Mouse (Mus musculus): ENCODE measurements around the gene Pgbd5. TPM values are rescaled to one million over a fixed set of nuclear protein-coding genes. Genes with fewer than 3 reads are reported as not detected.

Gene Pgbd5
- polyA plus RNA-seq, 1 experiment from 2014 or later, result 1.3 TPM

Other genes with a start within 250 kb of the Pgbd5 start
- 56.7 and 64.3 TPM in 2 replicates for gene Galnt2, start 208.3 kb downstream of the Pgbd5 start, polyA plus RNA-seq (2016; fragmentation: Nextera tagmentation; extraction: Ambion mirVana)
- gene Cog2, start 81.1 kb upstream of the Pgbd5 start, polyA plus RNA-seq (2016; fragmentation: Nextera tagmentation; extraction: Ambion mirVana), result 42.8 and 46.2 TPM in 2 replicates
- gene Agt, start 130.0 kb upstream of the Pgbd5 start, polyA plus RNA-seq (2016; fragmentation: Nextera tagmentation; extraction: Ambion mirVana), result not detected in 2 replicates
- gene Capn9, start 136.5 kb upstream of the Pgbd5 start, polyA plus RNA-seq (2016; fragmentation: Nextera tagmentation; extraction: Ambion mirVana), result not detected in 2 replicates
- gene 2310022B05Rik, start 223.7 kb upstream of the Pgbd5 start, polyA plus RNA-seq (2016; fragmentation: Nextera tagmentation; extraction: Ambion mirVana), result 29.1 and 33.1 TPM in 2 replicates

Measured in limb, embryonic 12.5 days (tissue).